1 mouse cellular context compared by ENCODE assay signal in the genomic region with DNA sequence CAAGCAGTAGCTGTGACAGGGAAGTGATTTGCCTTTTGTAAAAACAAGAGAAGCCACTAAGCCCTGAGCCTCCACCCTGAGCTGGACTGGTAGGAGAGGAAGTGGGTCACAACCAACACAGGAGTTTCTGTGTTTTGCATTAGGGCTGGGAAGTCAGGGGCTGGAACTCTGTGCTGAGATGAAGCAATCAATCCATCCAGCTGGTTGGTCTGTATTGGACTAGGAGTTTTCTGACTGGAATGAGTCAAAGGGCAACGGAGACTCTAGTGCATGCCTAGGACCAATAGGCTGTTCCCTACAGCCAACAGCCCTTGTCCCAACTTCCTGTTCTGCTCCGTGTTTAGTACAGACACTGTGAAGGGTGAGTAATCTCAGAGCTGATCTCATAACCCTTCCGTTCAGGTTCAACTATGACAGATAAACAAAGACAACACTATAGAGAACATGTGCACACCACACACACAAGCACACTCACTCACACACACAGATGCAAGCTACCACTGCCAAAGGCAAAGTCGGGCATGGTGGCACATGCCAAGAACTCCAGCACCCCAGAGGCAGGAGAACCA.
TF ChIP-seq lines count a peak whose summit lies in the region.

No protein-coding gene starts in this region.

TF ChIP-seq in MEL, 35 proteins besides CTCF, POLR2A, EP300 and RAD21 (continued from another document):
- TF ChIP-seq ETS1 (IDR thresholded peaks at IDR 0.05; ENCODE audit: low read depth, low read length): peak; percentile 42; the same call in 1 of the 2 replicates
